In genomic region chr14:117930848-117931816, GRCm38 (mm10) we compare ENCODE assay signal across 9 mouse cellular contexts.
A peak's percentile ranks its signal among the peaks of the same experiment; 100 is the strongest.
DNase-seq lines count a peak whose midpoint lies in the region; ATAC-seq and TF ChIP-seq lines count a peak whose summit lies in the region.
"Had no signal": no experiment of that assay in that cellular context is flagged by ENCODE, and none has a peak within 500 bp of the region (broad histone marks: within the 10 kb centered on the region; RNA-seq: fewer than 3 reads in every experiment).

No protein-coding gene starts in this region.

- in situ Hi-C loops in ES-E14 (cut with MboI; ENCODE audit: low sequenced_read_pairs in 2 of 2, unreplicated experiment in 2 of 2), result no loop called here

- H3K9me3 ChIP-seq in ES-E14 (ENCODE audit: control insufficient read depth, insufficient read depth, low read depth, low read length), result no peaks in the 10 kb centered on the region
- H3K9me3 ChIP-seq in heart, embryonic 15.5 days (replicated peaks), result no peaks in the 10 kb centered on the region
- H3K9me3 ChIP-seq in midbrain, embryonic 10.5 days (replicated peaks), result no peaks in the 10 kb centered on the region

- no peaks in the 10 kb centered on the region for H3K36me3 ChIP-seq in ES-E14 (ENCODE audit: control insufficient read depth, insufficient read depth, low read length, poor library complexity, severe bottlenecking)
- H3K36me3 ChIP-seq in heart, embryonic 15.5 days, result no peaks in the 10 kb centered on the region
- H3K36me3 ChIP-seq in midbrain, embryonic 10.5 days, result no peaks in the 10 kb centered on the region

- H3K4me2 ChIP-seq in heart, embryonic 15.5 days, result no peak overlapping the region

- peaks cover 50% of the 10 kb centered on the region for H3K27me3 ChIP-seq in heart, embryonic 15.5 days
- H3K27me3 ChIP-seq in midbrain, embryonic 10.5 days (ENCODE audit: low read depth, poor library complexity, severe bottlenecking), result peaks cover 3% of the 10 kb centered on the region; the same call in 1 of the 2 replicates
- H3K27me3 ChIP-seq: megakaryocyte, embryonic 14.5 days had no signal

- intact Hi-C loops in left cerebral cortex, postnatal 10 days (cut with DNase I), result no loop called here

- no peak overlapping the region for H3K9ac ChIP-seq in ES-E14 (ENCODE audit: insufficient read depth, low read depth, low read length, poor library complexity, severe bottlenecking)
- no peak overlapping the region for H3K9ac ChIP-seq in heart, embryonic 15.5 days

- H3K4me1 ChIP-seq in ES-E14 (ENCODE audit: control insufficient read depth in 2 of 2, insufficient read depth in 2 of 2, low read length in 2 of 2, poor library complexity in 1 of 2), result peaks cover 3 to 7% of the 10 kb centered on the region in 2 experiments; a peak in 1 of 4 replicates
- H3K4me1 ChIP-seq in heart, embryonic 15.5 days (replicated peaks), result peaks cover 2% of the 10 kb centered on the region; the same call in 1 of the 2 replicates
- H3K4me1 ChIP-seq in midbrain, embryonic 10.5 days, result peaks cover 63% of the 10 kb centered on the region
- H3K4me1 ChIP-seq: megakaryocyte, embryonic 14.5 days had no signal

- WGBS in heart, embryonic 15.5 days, result 77% methylated on average over 16 of the region's 16 CpGs
- 49% methylated on average over 16 of the region's 16 CpGs for WGBS in midbrain, embryonic 10.5 days

- H3K27ac ChIP-seq in ES-E14 (ENCODE audit: insufficient read depth, low read depth, low read length, poor library complexity, severe bottlenecking), result 0 out of 2 replicates have a peak overlapping the region, but pooled peaks have one; percentile 12
- H3K27ac ChIP-seq in heart, embryonic 15.5 days, result 0 out of 2 replicates have a peak overlapping the region, but pooled peaks have one; percentile 15
- peak overlapping the region; percentile 89 for H3K27ac ChIP-seq in midbrain, embryonic 10.5 days (replicated peaks)

- no peak for ATAC-seq in heart, embryonic 15.5 days (replicated peaks; ENCODE audit: insufficient number of reproducible peaks, insufficient read depth, low FRiP score, low read depth)

- DNase-seq in ES-E14 (ENCODE audit: low read depth, low spot score), result no peak
- peak; percentile 17 for DNase-seq in adrenal gland, postnatal 10 days
- no peak for DNase-seq in midbrain, embryonic 10.5 days (ENCODE audit: low spot score)
- DNase-seq in spleen, adult 12 weeks (ENCODE audit: low spot score), result no peak
- DNase-seq in left cerebral cortex, postnatal 10 days (ENCODE audit: extremely low spot score in 1 of 2, low spot score in 2 of 2), result no peak
- no peak for DNase-seq in layer of hippocampus, postnatal 36 days
- DNase-seq in cerebellum, adult 11 months, result no peak

- H3K4me3 ChIP-seq in ES-E14 (ENCODE audit: insufficient read depth in 1 of 2, low read depth in 1 of 2, low read length in 2 of 2, poor library complexity in 1 of 2, severe bottlenecking in 1 of 2), result no peak overlapping the region
- no peak overlapping the region for H3K4me3 ChIP-seq in heart, embryonic 15.5 days
- peak overlapping the region; percentile 32 for H3K4me3 ChIP-seq in midbrain, embryonic 10.5 days
- H3K4me3 ChIP-seq: megakaryocyte, embryonic 14.5 days had no signal

TF ChIP-seq in ES-E14, 5 proteins besides CTCF, POLR2A, EP300 and RAD21:
- no peak for TF ChIP-seq ZC3H11A (IDR thresholded peaks at IDR 0.05; ENCODE audit: borderline replicate concordance, low read depth, low read length)
- no peak for TF ChIP-seq CHD2 (IDR thresholded peaks at IDR 0.05; ENCODE audit: low read depth, low read length)
- no peak for TF ChIP-seq MAFK (IDR thresholded peaks at IDR 0.05; ENCODE audit: insufficient read depth, low read depth, low read length)
- no peak for TF ChIP-seq ZNF384 (IDR thresholded peaks at IDR 0.05; ENCODE audit: low read depth, low read length)
- no peak for TF ChIP-seq HCFC1 (IDR thresholded peaks at IDR 0.05; ENCODE audit: borderline replicate concordance, insufficient read depth, low read length)

Comparison
In these comparisons a context has a peak if more than half of its experiments do, and no peak if none do; other contexts are left out.
1. H3K27ac ChIP-seq: peak in every context shown above with its lines; median percentile 89 in midbrain, embryonic 10.5 days; 15 in heart, embryonic 15.5 days; 12 in ES-E14.